Mouse (Mus musculus): ENCODE data around the gene Gm17535. TPM values are rescaled to one million over a fixed set of nuclear protein-coding genes. Genes with fewer than 3 reads are reported as not detected.

Gm17535 gene
- not detected for polyA plus RNA-seq (2012; fragmentation: generic; extraction: Trizol)

GRCm38 (mm10) chr9:3034299-3034698 lies at the start of gene Gm17535:
Gm17535 (plus strand) TSS chr9:3034599.

GRCm38 (mm10) chr9:3000445-3000972 lies 33.9 kb upstream of the Gm17535 start, which contains the start of gene Gm10722:
Gm10722 (plus strand) TSS chr9:3000922.

GRCm38 (mm10) chr9:3002794-3003396 lies 31.5 kb upstream of the Gm17535 start, which contains the start of gene Gm11168:
Gm11168 (plus strand) TSS chr9:3003346.

DNA sequence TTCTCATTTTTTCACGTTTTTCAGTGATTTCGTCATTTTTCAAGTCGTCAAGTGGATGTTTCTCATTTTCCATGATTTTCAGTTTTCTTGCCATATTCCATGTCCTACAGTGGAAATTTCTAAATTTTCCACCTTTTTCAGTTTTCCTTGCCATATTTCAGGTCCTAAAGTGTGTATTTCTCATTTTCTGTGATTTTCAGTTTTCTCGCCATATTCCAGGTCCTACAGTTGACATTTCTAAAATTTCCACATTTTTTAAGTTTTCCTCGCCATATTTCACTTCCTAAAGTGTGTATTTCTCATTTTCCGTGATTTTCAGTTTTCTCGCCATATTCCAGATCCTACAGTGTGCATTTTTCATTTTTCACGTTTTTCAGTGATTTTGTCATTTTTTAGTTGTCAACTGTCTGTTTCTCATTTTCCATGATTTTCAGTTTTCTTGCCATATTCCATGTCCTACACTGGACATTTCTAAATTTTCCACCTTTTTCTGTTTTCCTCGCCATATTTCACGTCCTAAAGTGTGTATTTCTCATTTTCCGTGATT lies 21.6 kb upstream of the Gm17535 start, which contains the start of gene Gm10721:
Gm10721 (plus strand) TSS at position 408 of the 547 bp plus-strand sequence.

DNA sequence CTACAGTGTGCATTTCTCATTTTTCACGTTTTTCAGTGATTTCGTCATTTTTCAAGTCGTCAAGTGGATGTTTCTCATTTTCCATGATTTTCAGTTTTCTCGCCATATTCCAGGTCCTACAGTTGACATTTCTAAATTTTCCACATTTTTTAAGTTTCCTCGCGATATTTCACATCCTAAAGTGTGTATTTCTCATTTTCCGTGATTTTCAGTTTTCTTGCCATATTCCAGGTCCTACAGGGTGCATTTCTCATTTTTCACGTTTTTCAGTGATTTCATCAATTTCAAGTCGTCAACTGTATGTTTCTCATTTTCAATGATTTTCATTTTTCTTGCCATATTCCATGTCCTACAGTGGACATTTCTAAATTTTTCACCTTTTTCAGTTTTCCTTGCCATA lies 19.0 kb upstream of the Gm17535 start, which contains the start of gene Gm10720:
Gm10720 (plus strand) TSS at position 301 of the 400 bp plus-strand sequence.

GRCm38 (mm10) chr9:3017108-3017507 lies 17.3 kb upstream of the Gm17535 start, which contains the start of gene Gm10719:
Gm10719 (plus strand) TSS chr9:3017408.

DNA sequence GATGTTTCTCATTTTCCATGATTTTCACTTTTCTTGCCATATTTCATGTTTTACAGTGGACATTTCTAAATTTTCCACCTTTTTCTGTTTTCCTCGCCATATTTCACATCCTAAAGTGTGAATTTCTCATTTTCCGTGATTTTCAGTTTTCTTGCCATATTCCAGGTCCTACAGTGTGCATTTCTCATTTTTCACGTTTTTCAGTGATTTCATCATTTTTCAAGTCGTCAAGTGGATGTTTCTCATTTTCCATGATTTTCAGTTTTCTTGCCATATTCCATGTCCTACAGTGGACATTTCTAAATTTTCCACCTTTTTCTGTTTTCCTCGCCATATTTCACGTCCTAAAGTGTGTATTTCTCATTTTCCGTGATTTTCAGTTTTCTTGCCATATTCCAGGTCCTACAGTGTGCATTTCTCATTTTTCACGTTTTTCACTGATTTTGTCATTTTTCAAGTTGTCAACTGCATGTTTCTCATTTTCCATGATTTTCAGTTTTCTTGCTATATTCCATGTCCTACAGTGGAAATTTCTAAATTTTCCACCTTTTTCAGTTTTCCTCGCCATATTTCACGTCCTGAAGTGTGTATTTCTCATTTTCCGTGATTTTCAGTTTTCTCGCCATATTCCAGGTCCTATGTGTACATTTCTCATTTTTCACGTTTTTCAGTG lies 11.0 kb upstream of the Gm17535 start, which contains the start of gene Gm10718:
Gm10718 (plus strand) TSS at position 236 of the 673 bp plus-strand sequence.

GRCm38 (mm10) chr9:3024912-3025467 lies 9.4 kb upstream of the Gm17535 start, which contains the start of gene Gm10717:
Gm10717 (plus strand) TSS chr9:3025417.

DNA sequence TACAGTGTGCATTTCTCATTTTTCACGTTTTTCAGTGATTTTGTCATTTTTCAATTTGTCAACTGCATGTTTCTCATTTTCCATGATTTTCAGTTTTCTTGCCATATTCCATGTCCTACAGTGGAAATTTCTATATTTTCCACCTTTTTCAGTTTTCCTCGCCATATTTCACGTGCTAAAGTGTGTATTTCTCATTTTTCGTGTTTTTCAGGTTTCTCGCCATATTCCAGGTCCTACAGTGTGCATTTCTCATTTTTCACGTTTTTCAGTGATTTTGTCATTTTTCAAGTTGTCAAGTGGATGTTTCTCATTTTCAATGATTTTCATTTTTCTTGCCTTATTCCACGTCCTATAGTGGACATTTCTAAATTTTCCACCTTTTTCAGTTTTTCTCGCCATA lies 2.2 kb downstream of the Gm17535 start, which contains the start of gene Gm10715:
Gm10715 (plus strand) TSS at position 301 of the 400 bp plus-strand sequence.

Other genes with a start within 250 kb of the Gm17535 start
- not detected for gene Gm10722, start 33.7 kb upstream of the Gm17535 start, polyA plus RNA-seq (2012; fragmentation: generic; extraction: Trizol)
- not detected for gene Gm11168, start 31.3 kb upstream of the Gm17535 start, polyA plus RNA-seq (2012; fragmentation: generic; extraction: Trizol)
- not detected for gene Gm10721, start 21.5 kb upstream of the Gm17535 start, polyA plus RNA-seq (2012; fragmentation: generic; extraction: Trizol)
- not detected for gene Gm10720, start 18.9 kb upstream of the Gm17535 start, polyA plus RNA-seq (2012; fragmentation: generic; extraction: Trizol)
- gene Gm10719, start 17.2 kb upstream of the Gm17535 start, polyA plus RNA-seq (2012; fragmentation: generic; extraction: Trizol), result under 1 TPM in 1 of 2 experiments, not detected in 1; 0.09 TPM
- gene Gm10718, start 11.1 kb upstream of the Gm17535 start, polyA plus RNA-seq (2012; fragmentation: generic; extraction: Trizol), result not detected
- gene Gm10717, start 9.2 kb upstream of the Gm17535 start, polyA plus RNA-seq (2012; fragmentation: generic; extraction: Trizol), result not detected
- not detected for gene Gm10715, start 2.3 kb downstream of the Gm17535 start, polyA plus RNA-seq (2012; fragmentation: generic; extraction: Trizol)

All from C3H10T1/2 (cell line).